Mouse (Mus musculus) subcutaneous adipose tissue, adult 2 months (tissue): ENCODE data around the gene Cd163l1. TPM values are rescaled to one million over a fixed set of nuclear protein-coding genes. Genes with fewer than 3 reads are reported as not detected.

ENCODE experiments used
- polyA plus RNA-seq: library from polyadenylated mRNA; depleted of rRNA; stranded (reverse); fragments of >200 nt; gene quantifications from 2 replicates; pipeline ENCODE4 v1.2.3, GENCODE M21; 2012; ENCODE audit warnings: low replicate concordance; rRNA removed

Cd163l1 gene
- polyA plus RNA-seq, result 0.36 and 1.7 TPM in 2 replicates

DNA sequence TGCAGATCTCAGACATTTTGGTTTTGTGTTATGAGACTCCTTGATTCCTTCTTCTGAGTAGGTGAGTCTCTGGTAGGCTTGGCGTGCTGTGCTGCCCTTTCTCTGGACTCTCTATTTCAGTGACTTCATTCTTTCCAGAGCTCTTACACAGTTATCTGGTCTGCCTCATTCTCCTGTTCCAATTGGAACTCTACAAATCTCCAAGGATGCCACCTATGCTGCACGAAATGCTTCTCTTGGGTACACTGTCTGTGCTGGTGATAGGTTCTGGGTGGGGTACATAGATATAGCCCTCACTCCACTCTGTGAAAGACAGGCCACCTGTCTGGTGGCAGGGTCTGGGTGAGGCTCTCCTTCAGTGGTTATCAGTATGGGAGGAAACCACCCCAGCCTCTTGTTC lies at the start of gene Cd163l1:
Cd163l1 (plus strand) TSS at position 301 of the 400 bp plus-strand sequence.

DNA sequence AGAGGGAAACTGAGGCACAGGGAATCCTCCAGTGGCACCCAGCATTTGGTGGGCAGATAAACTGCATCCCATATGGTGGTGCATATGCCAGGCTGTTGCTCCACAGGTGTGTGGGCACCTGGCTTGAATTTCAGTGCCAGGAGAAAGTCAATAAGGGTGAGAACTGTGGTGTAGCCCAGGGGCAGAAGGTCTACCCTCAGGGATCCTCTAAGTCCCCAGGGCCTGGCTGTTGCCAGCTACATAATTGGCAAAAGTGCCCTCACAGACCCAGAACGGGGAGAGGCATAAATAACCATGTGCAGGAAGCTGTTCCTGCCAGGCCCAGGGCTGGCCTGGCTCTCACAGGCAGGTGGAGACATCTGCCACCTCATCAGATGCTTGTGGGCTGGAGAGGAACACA lies 45.1 kb upstream of the Cd163l1 start, which contains the start of gene Olfr523:
Olfr523 (plus strand) TSS at position 282 of the 400 bp plus-strand sequence.

DNA sequence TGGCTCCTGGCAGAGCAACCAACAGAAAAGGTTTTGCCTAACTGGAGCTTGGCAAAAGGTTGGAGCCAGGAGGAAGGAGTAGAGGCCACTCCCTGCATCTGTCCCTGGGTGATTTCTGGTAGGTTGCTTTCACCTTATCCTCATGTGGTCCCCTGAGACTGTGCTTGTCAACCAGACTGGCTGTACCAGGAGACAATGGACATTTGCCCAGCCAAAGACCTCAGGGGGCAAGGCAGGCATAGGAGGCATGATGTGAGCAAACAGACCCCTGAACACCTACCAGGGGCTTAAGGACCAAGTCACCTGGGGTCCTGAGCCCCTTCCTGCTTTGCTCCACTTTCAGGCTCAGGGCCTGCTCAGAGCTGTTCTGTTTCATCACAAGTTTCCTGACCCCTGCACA lies 12.2 kb upstream of the Cd163l1 start, which contains the start of gene Olfr524:
Olfr524 (minus strand) TSS at position 101 of the 400 bp plus-strand sequence.

GRCm38 (mm10) chr7:140247216-140247615 lies 29.1 kb downstream of the Cd163l1 start, which contains the start of gene 5830411N06Rik:
Gene 5830411N06Rik, plus strand, starts transcription at chr7:140247284.

Other genes starting within 250 kb of the Cd163l1 start
- gene 6430531B16Rik, start 239.5 kb upstream of the Cd163l1 start, polyA plus RNA-seq, result 0.14 and 0.32 TPM in 2 replicates
- gene Adam8, start 225.7 kb upstream of the Cd163l1 start, polyA plus RNA-seq, result 12.3 and 18.5 TPM in 2 replicates
- 45.5 and 100 TPM in 2 replicates for gene Zfp511, start 181.9 kb upstream of the Cd163l1 start, polyA plus RNA-seq
- gene Tubgcp2, start 181.6 kb upstream of the Cd163l1 start, polyA plus RNA-seq, result 28.2 and 39.2 TPM in 2 replicates
- gene Msx3, start 169.2 kb upstream of the Cd163l1 start, polyA plus RNA-seq, result not detected in 2 replicates
- 0.18 and 0.19 TPM in 2 replicates for gene Caly, start 135.7 kb upstream of the Cd163l1 start, polyA plus RNA-seq
- 1.7 and 21.1 TPM in 2 replicates for gene Prap1, start 124.9 kb upstream of the Cd163l1 start, polyA plus RNA-seq
- gene Fuom, start 115.8 kb upstream of the Cd163l1 start, polyA plus RNA-seq, result 46.2 and 65.2 TPM in 2 replicates
- gene Paox, start 102.5 kb upstream of the Cd163l1 start, polyA plus RNA-seq, result 27.3 and 32.0 TPM in 2 replicates
- gene Echs1, start 101.8 kb upstream of the Cd163l1 start, polyA plus RNA-seq, result 240 and 347 TPM in 2 replicates
- gene Mtg1, start 80.7 kb upstream of the Cd163l1 start, polyA plus RNA-seq, result 30.3 and 50.3 TPM in 2 replicates
- gene Sprn, start 63.4 kb upstream of the Cd163l1 start, polyA plus RNA-seq, result 0.89 and 2.7 TPM in 2 replicates
- not detected in 2 replicates for gene Olfr522, start 53.5 kb upstream of the Cd163l1 start, polyA plus RNA-seq
- not detected in 2 replicates for gene Olfr523, start 45.0 kb upstream of the Cd163l1 start, polyA plus RNA-seq
- gene Olfr524, start 12.3 kb upstream of the Cd163l1 start, polyA plus RNA-seq, result not detected in 2 replicates
- 0.04 and 0.13 TPM in 2 replicates for gene 5830411N06Rik, start 29.0 kb downstream of the Cd163l1 start, polyA plus RNA-seq
- not detected in 2 replicates for gene Olfr525, start 102.6 kb downstream of the Cd163l1 start, polyA plus RNA-seq
- gene Olfr527, start 115.8 kb downstream of the Cd163l1 start, polyA plus RNA-seq, result not detected in 2 replicates
- gene Olfr60, start 143.4 kb downstream of the Cd163l1 start, polyA plus RNA-seq, result 0.13 and 0.27 TPM in 2 replicates
- gene Olfr530, start 158.1 kb downstream of the Cd163l1 start, polyA plus RNA-seq, result not detected in 2 replicates
- not detected in 2 replicates for gene Olfr531, start 184.7 kb downstream of the Cd163l1 start, polyA plus RNA-seq
- gene Olfr532, start 203.4 kb downstream of the Cd163l1 start, polyA plus RNA-seq, result not detected in 2 replicates
- gene Olfr533, start 245.1 kb downstream of the Cd163l1 start, polyA plus RNA-seq, result not detected in 2 replicates